Mouse (Mus musculus) heart, embryonic 10.5 days (tissue): ENCODE data around the gene Gm20388. TPM values are rescaled to one million over a fixed set of nuclear protein-coding genes. Genes with fewer than 3 reads are reported as not detected.
A peak's percentile ranks its signal among the peaks of the same experiment; 100 is the strongest.

Source experiments
- DNase-seq: peaks from one replicate; pipeline ENCODE4 v3.0.0-alpha.2; 2017; ENCODE audit warnings: low spot score
- H3K27ac ChIP-seq: fragments of 300-500 bp; sonication (generic); 2 replicates; pipeline ENCODE4 v1.5.1; 2016; ENCODE audit warnings: mild to moderate bottlenecking
- H3K27me3 ChIP-seq: fragments of 300-500 bp; sonication (generic); 2 replicates; pipeline ENCODE4 v1.6.1; 2016; ENCODE audit warnings: mild to moderate bottlenecking; ENCODE audit not compliant: poor library complexity, insufficient read depth, severe bottlenecking
- H3K36me3 ChIP-seq: fragments of 300-500 bp; sonication (generic); 2 replicates; pipeline ENCODE4 v1.6.1; 2016; ENCODE audit warnings: mild to moderate bottlenecking, moderate library complexity
- H3K4me1 ChIP-seq: fragments of 300-500 bp; sonication (generic); 2 replicates; pipeline ENCODE4 v1.6.1; 2016; ENCODE audit warnings: mild to moderate bottlenecking
- H3K4me3 ChIP-seq: fragments of 300-500 bp; sonication (generic); 2 replicates; pipeline ENCODE4 v1.5.1; 2016; ENCODE audit warnings: mild to moderate bottlenecking, moderate library complexity
- H3K9me3 ChIP-seq: fragments of 300-500 bp; sonication (generic); 2 replicates; pipeline ENCODE4 v1.6.1; 2016; ENCODE audit warnings: mild to moderate bottlenecking, moderate library complexity
- WGBS: fragments of 180-500 bp; shearing (Covaris S2); methylation state at CpG from one replicate; pipeline ENCODE4 v1.1.7; 2016; 5-methylcytosine and 5-hydroxymethylcytosine counted together
- polyA plus RNA-seq: library from polyadenylated mRNA; unstranded; fragments of >200 nt; fragmentation: Nextera tagmentation; extraction: Ambion mirVana; gene quantifications from 2 replicates; pipeline ENCODE4 v1.2.1, GENCODE M21; 2016

Gene Gm20388
- polyA plus RNA-seq, 1 experiment from 2014 or later = 4.5 TPM

DNA sequence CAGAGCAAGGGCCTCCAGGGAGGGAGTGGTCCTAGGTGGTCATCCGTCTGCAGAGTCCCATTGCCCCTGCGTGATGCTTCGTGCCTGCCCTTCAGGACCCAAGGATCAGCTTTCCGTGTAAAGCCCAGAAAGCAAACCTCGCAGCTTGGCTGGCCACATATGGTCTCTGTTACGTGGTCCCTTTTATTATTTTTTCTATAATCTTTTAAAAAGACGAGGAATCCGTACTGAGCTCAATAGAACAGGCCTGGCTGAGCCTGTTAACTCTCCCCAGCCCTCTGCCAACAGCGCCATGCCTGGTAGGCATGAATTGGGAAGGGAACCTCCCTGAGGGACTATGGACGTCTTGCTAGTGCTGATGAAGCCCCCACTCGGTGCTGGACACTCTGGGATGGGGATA is 2282.9 kb downstream of the Gm20388 start:
- Histone ChIP-seq H3K4me1 (peaks cover 41% of the 10 kb centered on the region), H3K27me3 (peaks cover 17% of the 10 kb centered on the region), H3K27ac (peak overlapping the region; percentile 57; the same call in 1 of the 2 replicates), H3K36me3 (no peaks in the 10 kb centered on the region), H3K9me3 (no peaks in the 10 kb centered on the region), H3K4me3 (no peak overlapping the region)
- DNase-seq = no peak
- WGBS = 82% methylated on average over 11 of the region's 11 CpGs

DNA sequence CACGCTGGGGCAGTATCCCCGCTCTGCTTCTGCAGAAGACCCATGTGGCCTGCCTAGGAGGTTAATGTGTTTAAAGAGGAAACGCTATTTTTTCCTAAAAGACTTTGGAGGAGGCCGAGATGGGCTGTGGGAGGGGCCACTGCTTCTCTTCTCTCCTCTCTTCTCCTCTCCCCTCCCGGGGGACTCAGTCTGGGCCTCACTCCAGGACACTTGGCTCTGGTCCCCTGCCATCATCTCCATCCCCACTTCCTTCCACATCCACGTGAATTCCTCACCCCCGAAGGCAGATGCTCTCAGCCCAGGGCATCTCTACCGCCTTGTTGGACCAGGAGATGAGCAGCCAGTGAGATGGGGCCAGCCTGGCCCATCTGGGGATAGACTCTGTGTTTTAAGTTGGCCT is 2283.8 kb downstream of the Gm20388 start:
- H3K27ac ChIP-seq = peak overlapping the region; percentile 57; the same call in 1 of the 2 replicates
- WGBS = 73% methylated on average over 8 of the region's 8 CpGs
- DNase-seq = no peak

DNA sequence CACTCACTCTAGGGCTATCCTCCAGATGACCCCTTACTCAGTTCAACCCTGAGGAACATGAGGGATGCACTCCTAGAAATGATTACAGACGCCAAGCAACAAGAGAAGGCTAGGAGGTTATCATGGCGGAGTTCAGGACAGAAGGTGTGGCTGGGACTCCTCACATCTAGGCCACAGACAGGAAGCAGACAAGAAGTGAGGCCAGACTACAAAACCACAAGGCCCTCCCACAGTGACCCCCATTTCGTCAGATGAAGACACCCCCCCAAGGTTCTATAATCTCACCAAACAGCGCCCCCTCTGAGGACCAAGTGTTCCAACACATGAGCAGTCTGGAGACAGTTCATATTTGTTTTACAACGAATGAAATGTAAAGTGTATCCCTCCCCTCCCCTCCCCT is 2286.7 kb downstream of the Gm20388 start:
- DNase-seq = no peak
- Histone ChIP-seq H3K4me1 (peaks cover 28% of the 10 kb centered on the region), H3K27me3 (peaks cover 22% of the 10 kb centered on the region), H3K9me3 (no peaks in the 10 kb centered on the region), H3K4me3 (no peak overlapping the region), H3K36me3 (no peaks in the 10 kb centered on the region), H3K27ac (no peak overlapping the region)
- WGBS = 60% methylated on average over 5 of the region's 5 CpGs

More for the DNA sequence above, 2283.8 kb downstream of the Gm20388 start:
- H3K4me1 ChIP-seq = peaks cover 44% of the 10 kb centered on the region
- H3K27me3 ChIP-seq = peaks cover 17% of the 10 kb centered on the region
- H3K9me3 ChIP-seq = no peaks in the 10 kb centered on the region
- no peaks in the 10 kb centered on the region for H3K36me3 ChIP-seq
- H3K4me3 ChIP-seq = no peak overlapping the region

DNA sequence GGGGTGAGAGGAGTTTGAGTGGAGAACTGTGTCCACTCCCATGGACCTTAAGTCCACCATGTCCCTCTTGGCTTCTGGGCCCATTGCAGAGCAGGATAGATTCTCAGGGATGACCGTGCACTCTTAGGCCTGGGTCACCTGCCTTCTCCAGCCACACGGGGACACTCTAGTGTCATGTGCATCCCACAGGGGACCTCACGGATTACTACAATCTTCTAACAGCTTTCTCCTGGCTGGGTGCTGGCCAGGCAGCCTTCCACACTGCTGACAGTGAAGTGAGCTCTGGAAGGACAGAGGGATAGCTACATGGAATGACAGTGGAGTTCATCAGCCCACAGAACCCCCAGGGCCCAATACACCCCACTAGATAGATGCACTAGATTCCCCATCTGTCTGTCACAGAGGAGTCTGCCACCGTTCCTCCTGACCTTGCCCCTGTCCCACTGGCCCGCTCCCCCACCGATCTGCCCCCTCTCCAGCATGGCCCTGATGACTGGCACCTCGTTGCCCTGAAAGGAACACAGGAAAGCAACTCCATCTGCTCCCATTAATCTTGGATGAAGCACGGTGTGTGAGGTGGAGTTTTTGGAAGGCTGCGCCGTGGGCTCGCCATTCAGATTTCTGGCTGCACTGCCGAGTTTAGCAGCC is 2287.9 kb downstream of the Gm20388 start:
- Histone ChIP-seq H3K9me3 (no peaks in the 10 kb centered on the region), H3K4me1 (peaks cover 17% of the 10 kb centered on the region), H3K27me3 (peaks cover 19% of the 10 kb centered on the region), H3K27ac (peak overlapping the region; percentile 22; the same call in 1 of the 2 replicates), H3K36me3 (no peaks in the 10 kb centered on the region), H3K4me3 (no peak overlapping the region)
- WGBS = 77% methylated on average over 12 of the region's 12 CpGs
- no peak for DNase-seq

DNA sequence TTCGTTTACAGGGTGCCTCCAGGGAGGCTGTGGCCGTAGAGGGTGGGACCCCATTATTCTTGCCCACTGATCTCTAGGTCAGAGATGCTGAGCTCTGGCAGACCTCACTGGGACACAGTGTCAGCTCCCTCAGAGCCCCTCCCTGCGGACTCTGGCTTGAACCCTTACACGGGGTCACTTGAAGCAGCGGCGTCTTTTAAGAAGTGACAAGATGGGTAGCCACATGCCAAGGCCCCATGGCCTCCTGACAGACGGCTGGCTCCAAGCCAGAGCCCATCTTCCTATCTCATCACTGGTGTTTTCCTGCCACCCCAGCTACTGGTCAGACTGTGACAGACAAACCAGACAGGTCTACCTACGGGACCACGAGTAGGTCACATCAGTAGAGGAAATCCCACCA is 2288.6 kb downstream of the Gm20388 start:
- peaks cover 12% of the 10 kb centered on the region for H3K4me1 ChIP-seq
- H3K27ac ChIP-seq = no peak overlapping the region
- WGBS = 79% methylated on average over 9 of the region's 9 CpGs
- no peaks in the 10 kb centered on the region for H3K9me3 ChIP-seq
- H3K4me3 ChIP-seq = no peak overlapping the region
- H3K36me3 ChIP-seq = no peaks in the 10 kb centered on the region
- peaks cover 17% of the 10 kb centered on the region for H3K27me3 ChIP-seq
- no peak for DNase-seq

DNA sequence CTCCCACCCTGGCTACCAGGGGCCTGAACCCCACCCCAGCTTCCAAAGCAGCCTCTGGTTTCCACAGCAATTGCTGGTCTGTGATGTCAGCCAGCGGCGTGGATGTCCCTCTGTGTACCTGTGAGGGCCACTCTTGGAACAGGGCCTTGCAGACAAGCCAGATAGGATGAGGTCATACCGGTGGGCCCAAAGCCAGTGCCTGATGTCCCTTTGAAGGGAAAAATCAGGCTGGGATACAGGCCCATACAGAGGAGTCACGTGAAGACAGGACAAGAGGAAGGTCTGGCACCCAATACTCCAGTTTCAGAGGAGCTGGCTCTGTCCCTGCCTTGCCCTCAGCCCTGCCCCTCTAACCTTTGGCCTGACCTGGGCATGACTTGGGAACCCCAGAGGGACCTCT is 2289.2 kb downstream of the Gm20388 start:
- Histone ChIP-seq H3K4me3 (no peak overlapping the region), H3K36me3 (no peaks in the 10 kb centered on the region), H3K27me3 (peaks cover 16% of the 10 kb centered on the region; the same call in 1 of the 2 replicates), H3K4me1 (0 out of 2 replicates have a peak, but pooled peaks cover 7% of the 10 kb centered on the region), H3K27ac (no peak overlapping the region), H3K9me3 (no peaks in the 10 kb centered on the region)
- 81% methylated on average over 4 of the region's 4 CpGs for WGBS
- DNase-seq = no peak

DNA sequence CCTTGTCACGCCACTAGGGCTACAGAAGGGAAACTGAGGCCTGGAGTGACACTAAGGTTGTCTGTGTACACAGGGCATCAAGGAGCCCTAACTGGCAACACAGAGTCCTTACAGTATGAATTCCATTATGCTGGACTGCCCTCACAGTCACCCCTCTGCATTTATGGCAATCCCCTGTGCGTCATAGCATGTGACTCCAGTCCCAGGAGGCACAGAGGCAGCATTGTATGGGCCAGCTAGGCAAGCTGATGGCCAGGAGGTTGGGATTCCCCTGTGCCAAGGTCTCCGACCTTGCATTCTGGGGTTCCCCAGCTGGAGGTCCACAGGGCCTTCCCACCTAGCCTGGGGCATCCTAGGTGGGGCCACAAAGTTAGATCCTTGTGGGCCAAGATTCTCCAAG is 2300.9 kb downstream of the Gm20388 start:
- H3K27me3 ChIP-seq = peaks cover 7% of the 10 kb centered on the region; the same call in 1 of the 2 replicates
- H3K4me1 ChIP-seq = 0 out of 2 replicates have a peak, but pooled peaks cover 8% of the 10 kb centered on the region
- DNase-seq = no peak
- H3K9me3 ChIP-seq = peaks cover 9% of the 10 kb centered on the region
- H3K4me3 ChIP-seq = no peak overlapping the region
- 83% methylated on average over 3 of the region's 3 CpGs for WGBS
- H3K36me3 ChIP-seq = no peaks in the 10 kb centered on the region
- H3K27ac ChIP-seq = no peak overlapping the region

DNA sequence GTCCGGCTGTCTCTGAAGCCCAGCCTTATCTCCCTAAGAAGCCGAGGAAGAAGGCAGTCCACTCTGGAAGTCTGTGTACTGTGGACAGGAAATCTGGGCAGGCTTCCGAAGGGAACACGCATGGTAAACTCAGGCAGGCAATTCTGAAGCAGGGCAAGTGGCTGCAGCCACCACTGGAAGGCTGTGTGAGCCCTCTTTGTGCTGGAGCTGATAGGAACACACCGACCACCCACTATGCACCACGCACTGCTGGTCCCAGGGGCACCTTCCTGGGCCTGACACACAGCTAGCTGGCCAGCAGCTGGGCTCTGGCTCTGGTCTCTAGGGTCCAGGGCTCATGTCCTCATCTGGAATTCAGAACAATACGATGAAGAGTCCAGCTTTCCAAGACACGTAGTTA is 2305.0 kb downstream of the Gm20388 start:
- 59% methylated on average over 8 of the region's 8 CpGs for WGBS
- Histone ChIP-seq H3K4me3 (no peak overlapping the region), H3K9me3 (peaks cover under 1% of the 10 kb centered on the region; the same call in 1 of the 2 replicates), H3K27me3 (peaks cover 22% of the 10 kb centered on the region), H3K4me1 (peaks cover 15% of the 10 kb centered on the region; the same call in 1 of the 2 replicates), H3K36me3 (no peaks in the 10 kb centered on the region), H3K27ac (no peak overlapping the region)
- DNase-seq = no peak

DNA sequence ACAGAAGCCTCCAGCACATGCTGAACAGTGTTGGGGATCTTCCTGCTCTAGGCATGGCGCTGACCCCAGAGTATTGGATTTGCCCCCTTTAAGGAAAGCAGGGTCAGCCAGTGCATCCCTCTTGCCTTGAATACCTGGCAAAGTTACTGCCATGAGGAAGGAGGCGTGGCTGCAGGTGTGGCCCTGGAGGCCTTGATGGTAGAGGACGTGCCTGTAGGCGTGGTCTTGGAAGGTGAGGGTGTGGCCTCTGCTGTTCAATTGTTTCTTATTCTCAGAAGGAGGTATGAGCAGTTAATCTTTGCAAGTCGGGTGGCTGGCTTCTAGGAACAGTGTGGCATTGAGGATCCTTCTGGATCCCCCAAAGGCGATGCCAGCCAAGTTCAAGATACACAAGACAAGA is 2305.8 kb downstream of the Gm20388 start:
- Histone ChIP-seq H3K36me3 (no peaks in the 10 kb centered on the region), H3K4me3 (no peak overlapping the region), H3K27me3 (peaks cover 22% of the 10 kb centered on the region), H3K4me1 (peaks cover 15% of the 10 kb centered on the region; the same call in 1 of the 2 replicates), H3K27ac (no peak overlapping the region), H3K9me3 (no peaks in the 10 kb centered on the region)
- DNase-seq = no peak
- 70% methylated on average over 6 of the region's 6 CpGs for WGBS

DNA sequence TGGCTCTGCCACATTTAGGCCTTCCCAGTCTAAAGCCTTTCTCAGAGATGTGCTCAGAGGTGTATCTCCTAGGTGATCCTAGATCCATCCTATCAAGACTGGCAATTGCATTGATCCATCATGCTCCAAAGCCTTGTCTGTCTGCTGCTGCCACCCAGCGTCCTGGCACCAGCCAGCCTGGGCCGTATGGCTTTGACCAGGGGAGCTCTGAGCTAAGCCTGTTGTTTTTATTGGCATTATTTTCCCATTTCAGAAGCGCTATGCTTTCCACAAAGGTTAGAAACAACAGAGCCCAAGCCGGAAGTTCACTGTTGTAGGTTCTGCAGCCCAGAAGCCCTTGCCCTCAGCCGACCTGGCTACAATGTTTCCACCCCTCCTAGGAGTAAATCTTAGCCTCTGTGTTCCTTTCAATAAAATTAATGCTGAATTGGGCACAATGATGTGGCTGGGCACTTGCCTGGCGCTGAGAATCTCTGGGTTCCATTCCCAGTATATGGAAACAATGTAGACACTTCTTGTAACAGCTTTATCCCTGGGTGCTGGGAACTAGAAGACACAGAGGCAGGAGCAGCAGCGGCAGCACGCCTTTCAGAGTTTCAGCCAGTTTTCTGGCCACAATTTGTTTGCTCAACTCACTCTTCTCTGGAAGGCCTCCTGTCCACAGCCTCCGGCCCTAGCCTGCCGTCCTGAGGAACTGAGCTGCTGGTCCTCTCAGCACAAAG is 2307.0 kb downstream of the Gm20388 start:
- H3K27ac ChIP-seq = no peak overlapping the region
- H3K36me3 ChIP-seq = no peaks in the 10 kb centered on the region
- DNase-seq = no peak
- H3K4me3 ChIP-seq = no peak overlapping the region
- peaks cover 25% of the 10 kb centered on the region for H3K27me3 ChIP-seq
- peaks cover 15% of the 10 kb centered on the region; the same call in 1 of the 2 replicates for H3K4me1 ChIP-seq
- 80% methylated on average over 10 of the region's 10 CpGs for WGBS
- H3K9me3 ChIP-seq = no peaks in the 10 kb centered on the region

DNA sequence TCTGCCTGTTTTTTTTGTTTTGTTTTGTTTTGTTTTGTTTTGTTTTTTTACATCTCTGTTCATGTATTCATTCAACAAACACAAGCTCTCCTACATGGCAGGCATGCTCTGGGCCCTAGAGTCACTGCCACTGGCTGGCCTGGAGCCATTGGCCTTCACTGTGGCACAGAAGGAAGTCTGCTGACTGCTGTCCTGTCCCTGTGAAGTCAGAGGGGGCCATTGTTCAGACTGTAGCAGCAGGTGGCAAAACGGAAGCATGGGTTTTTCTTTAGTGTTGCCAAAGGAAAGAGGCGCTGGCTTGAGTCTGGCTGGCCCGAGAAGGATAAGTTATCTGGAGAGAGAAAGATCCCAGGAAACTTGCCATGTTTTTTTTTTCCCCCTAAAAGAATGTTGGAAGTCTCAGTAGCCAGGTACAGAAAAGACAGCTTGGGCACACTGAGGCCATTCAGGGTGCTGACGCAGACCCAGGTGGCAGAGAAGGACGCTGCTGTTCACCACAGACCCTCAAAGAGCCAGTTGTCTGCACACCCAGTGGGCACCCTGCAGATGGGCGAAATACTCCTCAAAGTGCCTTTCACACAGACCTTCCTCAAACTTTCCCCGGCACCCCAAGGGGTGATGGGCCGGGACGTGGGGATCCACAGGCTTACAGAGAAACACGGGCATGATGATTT is 2313.5 kb downstream of the Gm20388 start:
- Histone ChIP-seq H3K9me3 (no peaks in the 10 kb centered on the region), H3K27ac (no peak overlapping the region)
- DNase-seq = no peak

DNA sequence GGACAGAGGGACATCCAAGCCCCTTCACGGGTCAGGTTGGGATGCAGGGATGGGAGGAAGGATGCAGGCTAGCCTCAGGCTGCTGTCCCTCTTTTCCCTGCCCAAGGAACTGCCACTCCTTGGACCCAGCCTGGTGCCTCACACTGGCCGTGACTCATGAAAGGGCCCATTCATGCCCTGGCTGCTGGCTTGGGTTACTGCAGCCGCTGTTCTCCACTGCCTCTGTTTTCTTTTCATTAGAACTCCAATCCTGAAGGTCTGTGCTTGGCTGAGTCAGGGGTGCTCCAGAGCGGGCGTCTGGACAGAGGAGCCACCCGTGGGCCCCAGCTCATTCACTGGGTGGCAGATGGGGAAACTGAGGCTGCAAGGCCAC is 2314.0 kb downstream of the Gm20388 start:
- WGBS = 67% methylated on average over 6 of the region's 6 CpGs
- Histone ChIP-seq H3K4me1 (peaks cover 29% of the 10 kb centered on the region), H3K27ac (0 out of 2 replicates have a peak overlapping the region, but pooled peaks have one; percentile 3), H3K9me3 (no peaks in the 10 kb centered on the region), H3K36me3 (no peaks in the 10 kb centered on the region), H3K4me3 (no peak overlapping the region), H3K27me3 (peaks cover 52% of the 10 kb centered on the region)
- DNase-seq = no peak

More for the DNA sequence above, 2313.5 kb downstream of the Gm20388 start:
- Histone ChIP-seq H3K27me3 (peaks cover 47% of the 10 kb centered on the region), H3K36me3 (no peaks in the 10 kb centered on the region), H3K4me3 (no peak overlapping the region), H3K4me1 (peaks cover 31% of the 10 kb centered on the region)
- WGBS = 78% methylated on average over 10 of the region's 10 CpGs

DNA sequence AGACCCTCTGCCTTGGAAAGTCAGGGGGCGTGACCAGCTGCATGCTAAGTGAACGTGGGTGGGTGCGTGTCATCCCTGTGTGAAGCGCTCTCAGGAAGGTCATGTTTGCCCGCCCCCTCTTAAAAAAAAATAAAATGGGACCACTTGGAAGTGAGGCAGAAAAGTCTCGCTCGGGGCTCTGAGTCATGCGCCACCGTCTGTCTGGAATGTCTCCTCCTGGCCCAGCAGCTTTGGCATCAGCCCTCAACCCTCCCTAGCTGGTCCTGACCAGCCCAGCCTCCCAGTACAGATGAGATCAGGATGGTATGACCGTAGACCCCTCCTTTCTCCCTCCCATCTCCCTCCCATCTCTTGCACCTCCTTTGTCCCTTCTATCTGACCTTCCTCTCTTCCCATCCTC is 2314.8 kb downstream of the Gm20388 start:
- H3K27ac ChIP-seq = no peak overlapping the region
- WGBS = 54% methylated on average over 10 of the region's 10 CpGs

More for the DNA sequence above, 2314.8 kb downstream of the Gm20388 start:
- Histone ChIP-seq H3K9me3 (no peaks in the 10 kb centered on the region), H3K36me3 (no peaks in the 10 kb centered on the region), H3K27me3 (peaks cover 60% of the 10 kb centered on the region), H3K4me1 (peaks cover 37% of the 10 kb centered on the region), H3K4me3 (no peak overlapping the region)
- no peak for DNase-seq
